Mouse (Mus musculus) hindbrain, postnatal 0 days (tissue): Measurements from ENCODE around the gene Lrrc15. TPM values are rescaled to one million over a fixed set of nuclear protein-coding genes. Genes with fewer than 3 reads are reported as not detected.
A peak's percentile ranks its signal among the peaks of the same experiment; 100 is the strongest.

ENCODE experiments used
- ATAC-seq: fragments of 200-750 bp; cut with Nextera tagmentation; 2 replicates; pipeline ENCODE4 v1.8.0; 2017; ENCODE audit warnings: mild to moderate bottlenecking, moderate TSS enrichment, moderate library complexity
- DNase-seq: peaks from one replicate; pipeline ENCODE4 v3.0.0-alpha.2; 2015; ENCODE audit warnings: low spot score
- H3K27ac ChIP-seq: fragments of 300-500 bp; sonication (generic); 2 replicates; pipeline ENCODE4 v1.5.1; 2014; ENCODE audit warnings: mild to moderate bottlenecking
- H3K27me3 ChIP-seq: fragments of 300-500 bp; sonication (generic); 2 replicates; pipeline ENCODE4 v1.6.1; 2014; ENCODE audit warnings: low read length, mixed read lengths; ENCODE audit not compliant: insufficient read depth
- H3K36me3 ChIP-seq: fragments of 300-500 bp; sonication (generic); 2 replicates; pipeline ENCODE4 v1.6.1; 2014; ENCODE audit warnings: low read length, mixed read lengths; ENCODE audit not compliant: insufficient read depth
- H3K4me1 ChIP-seq: fragments of 300-500 bp; sonication (generic); 2 replicates; pipeline ENCODE4 v1.6.1; 2014; ENCODE audit warnings: antibody characterized with exemption, low read length, mixed read lengths; ENCODE audit not compliant: insufficient read depth
- H3K4me2 ChIP-seq: fragments of 300-500 bp; sonication (generic); 2 replicates; pipeline ENCODE4 v1.6.1; 2014; ENCODE audit warnings: low read depth, mild to moderate bottlenecking, low read length, moderate library complexity, mixed read lengths
- H3K4me3 ChIP-seq: fragments of 300-500 bp; sonication (generic); 2 replicates; pipeline ENCODE4 v1.5.1; 2014; ENCODE audit warnings: low read length
- H3K9ac ChIP-seq: fragments of 300-500 bp; sonication (generic); replicated peaks from 2 replicates; pipeline ENCODE4 v1.6.1; 2014; ENCODE audit warnings: mild to moderate bottlenecking, low read length, moderate library complexity, mixed read lengths
- H3K9me3 ChIP-seq: fragments of 300-500 bp; sonication (generic); 2 replicates; pipeline ENCODE4 v1.6.1; 2016; ENCODE audit warnings: low read length, mixed read lengths
- CTCF ChIP-seq: IDR thresholded peaks from 2 replicates; pipeline ENCODE4 v1.5.1; 2016; ENCODE audit warnings: antibody characterized with exemption, control low read depth, low read depth
- WGBS: fragments of 180-500 bp; shearing (Covaris S2); extraction: QIAGEN DNeasy Blood & Tissue Kit; methylation state at CpG from one replicate; pipeline ENCODE4 v1.1.7; 2014; 5-methylcytosine and 5-hydroxymethylcytosine counted together
- polyA plus RNA-seq: library from polyadenylated mRNA; unstranded; fragments of >200 nt; fragmentation: Nextera tagmentation; extraction: Ambion mirVana; gene quantifications from 2 replicates; pipeline ENCODE4 v1.2.1, GENCODE M21; 2015
- total RNA-seq: library from RNA; depleted of rRNA; stranded (reverse); fragments of >200 nt; gene quantifications from 2 replicates; pipeline ENCODE4 v1.2.3, GENCODE M21; 2014

The Lrrc15 gene
- total and polyA plus RNA-seq, 2 experiments from 2014 or later, result 0.09 to 0.16 TPM

GRCm38 (mm10) chr16:30267359-30267758, 15.7 kb downstream of the Lrrc15 start, which contains the start of gene Cpn2:
Gene Cpn2, minus strand, starts transcription at chr16:30267499.
- 72% methylated on average over 5 of the region's 5 CpGs for WGBS

GRCm38 (mm10) chr16:30266561-30266960, 16.5 kb downstream of the Lrrc15 start:
- no peak overlapping the region for H3K27ac ChIP-seq
- TF ChIP-seq CTCF, result no peak
- peaks cover 5% of the 10 kb centered on the region; the same call in 1 of the 2 replicates for H3K4me1 ChIP-seq
- no peak for ATAC-seq
- no peak overlapping the region for H3K4me3 ChIP-seq
- H3K36me3 ChIP-seq, result no peaks in the 10 kb centered on the region
- no peaks in the 10 kb centered on the region for H3K27me3 ChIP-seq
- 65% methylated on average over 5 of the region's 5 CpGs for WGBS
- no peak overlapping the region for H3K9ac ChIP-seq
- H3K9me3 ChIP-seq, result no peaks in the 10 kb centered on the region
- H3K4me2 ChIP-seq, result no peak overlapping the region
- no peak for DNase-seq

More at GRCm38 (mm10) chr16:30267359-30267758, 15.7 kb downstream of the Lrrc15 start, which contains the start of gene Cpn2:
- H3K4me3 ChIP-seq, result no peak within 1 kb of the TSS
- no peaks in the 10 kb centered on the region for H3K9me3 ChIP-seq
- no peak within 1 kb of the TSS for H3K27ac ChIP-seq
- H3K4me2 ChIP-seq, result no peak within 1 kb of the TSS
- H3K27me3 ChIP-seq, result no peaks in the 10 kb centered on the region
- TF ChIP-seq CTCF, result no peak
- no peak within 1 kb of the TSS for H3K9ac ChIP-seq
- H3K4me1 ChIP-seq, result peaks cover 9% of the 10 kb centered on the region; the same call in 1 of the 2 replicates
- ATAC-seq (no peak), DNase-seq (no peak)
- H3K36me3 ChIP-seq, result no peaks in the 10 kb centered on the region

GRCm38 (mm10) chr16:30265611-30266010, 17.4 kb downstream of the Lrrc15 start:
- Histone ChIP-seq H3K9me3 (no peaks in the 10 kb centered on the region), H3K9ac (no peak overlapping the region), H3K4me1 (no peaks in the 10 kb centered on the region), H3K36me3 (no peaks in the 10 kb centered on the region), H3K27me3 (no peaks in the 10 kb centered on the region), H3K4me2 (no peak overlapping the region), H3K27ac (no peak overlapping the region), H3K4me3 (no peak overlapping the region)
- WGBS, result 79% methylated on average over 4 of the region's 4 CpGs
- TF ChIP-seq CTCF, result no peak
- DNase-seq (no peak), ATAC-seq (no peak)

GRCm38 (mm10) chr16:30263156-30263555, 19.9 kb downstream of the Lrrc15 start:
- Histone ChIP-seq H3K9ac (no peak overlapping the region), H3K27ac (no peak overlapping the region), H3K27me3 (no peaks in the 10 kb centered on the region), H3K4me1 (no peaks in the 10 kb centered on the region), H3K4me3 (no peak overlapping the region), H3K9me3 (no peaks in the 10 kb centered on the region), H3K36me3 (no peaks in the 10 kb centered on the region), H3K4me2 (no peak overlapping the region)
- no peak for TF ChIP-seq CTCF
- ATAC-seq, result no peak
- no peak for DNase-seq
- 58% methylated on average over 4 of the region's 4 CpGs for WGBS

GRCm38 (mm10) chr16:30262664-30263063, 20.4 kb downstream of the Lrrc15 start:
- DNase-seq, result peak; percentile 84
- 0% methylated on average over 2 of the region's 2 CpGs for WGBS

GRCm38 (mm10) chr16:30262157-30262556, 20.9 kb downstream of the Lrrc15 start:
- WGBS, result 89% methylated on average over 10 of the region's 10 CpGs
- no peak overlapping the region for H3K4me2 ChIP-seq
- no peak overlapping the region for H3K9ac ChIP-seq
- no peak for ATAC-seq
- H3K9me3 ChIP-seq, result no peaks in the 10 kb centered on the region
- no peak overlapping the region for H3K27ac ChIP-seq
- H3K4me1 ChIP-seq, result no peaks in the 10 kb centered on the region
- no peaks in the 10 kb centered on the region for H3K27me3 ChIP-seq
- no peak for DNase-seq
- no peak overlapping the region for H3K4me3 ChIP-seq
- TF ChIP-seq CTCF, result no peak
- no peaks in the 10 kb centered on the region for H3K36me3 ChIP-seq

More at GRCm38 (mm10) chr16:30262664-30263063, 20.4 kb downstream of the Lrrc15 start:
- Histone ChIP-seq H3K27ac (no peak overlapping the region), H3K27me3 (no peaks in the 10 kb centered on the region), H3K4me3 (no peak overlapping the region), H3K9me3 (no peaks in the 10 kb centered on the region), H3K4me1 (no peaks in the 10 kb centered on the region), H3K36me3 (no peaks in the 10 kb centered on the region), H3K9ac (no peak overlapping the region), H3K4me2 (no peak overlapping the region)
- ATAC-seq, result no peak; the same call in 1 of the 2 replicates
- peak; percentile 85 for TF ChIP-seq CTCF

GRCm38 (mm10) chr16:30261341-30261740, 21.7 kb downstream of the Lrrc15 start:
- Histone ChIP-seq H3K4me1 (no peaks in the 10 kb centered on the region), H3K4me3 (no peak overlapping the region), H3K9ac (no peak overlapping the region), H3K36me3 (no peaks in the 10 kb centered on the region), H3K9me3 (no peaks in the 10 kb centered on the region), H3K27ac (no peak overlapping the region), H3K4me2 (no peak overlapping the region), H3K27me3 (no peaks in the 10 kb centered on the region)
- TF ChIP-seq CTCF, result no peak
- 84% methylated on average over 9 of the region's 9 CpGs for WGBS
- ATAC-seq (no peak), DNase-seq (no peak)
